Mouse (Mus musculus): ENCODE results near the gene Ttc27. TPM values are rescaled to one million over a fixed set of nuclear protein-coding genes. Genes with fewer than 3 reads are reported as not detected.
"Not testable (repeated sequence)": the region's sequence is repeated elsewhere in the genome, so short reads cannot be mapped to it uniquely, and the experiment has no call there.

Ttc27 gene
- polyA plus RNA-seq, 2 experiments, result 8.3 to 13.5 TPM

DNA sequence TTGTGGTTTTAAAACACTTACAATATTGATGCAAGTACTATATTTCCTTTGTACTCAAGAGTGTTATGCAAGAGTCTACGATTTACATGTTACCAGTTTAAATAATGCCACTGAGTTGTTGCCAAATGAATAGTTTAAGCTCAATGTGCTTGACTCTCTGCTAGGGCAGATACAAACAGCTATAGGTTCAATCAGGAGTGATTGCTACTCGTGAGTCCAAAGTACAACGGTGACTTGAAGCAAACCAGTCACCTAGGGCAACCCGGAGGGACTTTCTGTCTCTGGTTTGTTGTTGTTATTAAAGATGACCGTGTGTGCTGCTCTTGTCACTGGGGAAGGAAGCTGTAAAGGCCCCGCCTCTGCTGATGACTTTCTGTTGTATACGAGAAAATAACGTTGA, 39.5 kb upstream of the Ttc27 start:
- ATAC-seq (ENCODE audit: insufficient read depth), result no peak
- Histone ChIP-seq H3K4me1 (replicated peaks; ENCODE audit: control insufficient read depth in 2 of 2, insufficient read depth in 2 of 2, low read length in 1 of 2) (no peaks in the 10 kb centered on the region), H3K4me2 (ENCODE audit: low read depth) (no peak overlapping the region), H3K9ac (replicated peaks) (no peak overlapping the region), H3K27me3 (ENCODE audit: control insufficient read depth, insufficient read depth, low read length) (no peaks in the 10 kb centered on the region), H3K27ac (no peak overlapping the region), H3K4me3 (ENCODE audit: insufficient read depth in 1 of 2, low read depth in 2 of 2, low read length in 2 of 2) (no peak overlapping the region), H3K9me3 (ENCODE audit: control insufficient read depth, low read length) (no peaks in the 10 kb centered on the region), H3K36me3 (replicated peaks; ENCODE audit: control insufficient read depth, insufficient read depth, low read depth) (peaks cover 7% of the 10 kb centered on the region)
- TF ChIP-seq CTCF (IDR thresholded peaks at IDR 0.05; ENCODE audit: low read depth) (no peak), EP300 (IDR thresholded peaks at IDR 0.05; ENCODE audit: low read depth) (no peak)
- no peak for DNase-seq (ENCODE audit: low read depth in 3 of 3, low spot score in 3 of 3)
- WGBS (ENCODE audit: insufficient replicate concordance), result 84% methylated on average over 8 of the region's 8 CpGs

DNA sequence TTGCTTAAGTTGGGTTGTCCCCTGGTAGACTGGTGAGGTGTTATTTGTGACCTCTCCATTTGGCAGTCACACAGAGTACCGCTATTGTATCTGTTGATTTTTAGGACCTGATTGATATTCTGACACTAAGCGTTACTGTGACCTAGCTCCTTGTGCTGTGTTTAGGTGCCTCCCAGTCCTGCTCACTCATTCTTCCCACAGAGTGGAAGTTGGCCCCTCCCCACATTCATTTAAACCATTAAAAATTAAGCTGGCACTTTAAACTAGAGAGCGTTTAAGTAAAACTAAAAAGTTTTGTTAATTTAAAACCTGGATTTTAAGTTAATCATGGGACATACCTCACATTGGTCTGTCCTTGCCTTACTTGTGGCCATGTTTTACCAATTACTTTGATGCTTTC, 32.6 kb upstream of the Ttc27 start:
- WGBS (ENCODE audit: insufficient replicate concordance), result 85% methylated on average over 3 of the region's 3 CpGs
- no peak for DNase-seq (ENCODE audit: low read depth in 3 of 3, low spot score in 3 of 3)
- Histone ChIP-seq H3K9ac (replicated peaks) (no peak overlapping the region), H3K4me1 (replicated peaks; ENCODE audit: control insufficient read depth in 2 of 2, insufficient read depth in 2 of 2, low read length in 1 of 2) (no peaks in the 10 kb centered on the region), H3K36me3 (replicated peaks; ENCODE audit: control insufficient read depth, insufficient read depth, low read depth) (peaks cover 7% of the 10 kb centered on the region), H3K9me3 (ENCODE audit: control insufficient read depth, low read length) (no peaks in the 10 kb centered on the region), H3K27me3 (ENCODE audit: control insufficient read depth, insufficient read depth, low read length) (no peaks in the 10 kb centered on the region), H3K27ac (no peak overlapping the region), H3K4me3 (ENCODE audit: insufficient read depth in 1 of 2, low read depth in 2 of 2, low read length in 2 of 2) (no peak overlapping the region), H3K4me2 (ENCODE audit: low read depth) (no peak overlapping the region)
- no peak for TF ChIP-seq CTCF (IDR thresholded peaks at IDR 0.05; ENCODE audit: low read depth)
- TF ChIP-seq EP300 (IDR thresholded peaks at IDR 0.05; ENCODE audit: low read depth), result no peak
- no peak for ATAC-seq (ENCODE audit: insufficient read depth)

DNA sequence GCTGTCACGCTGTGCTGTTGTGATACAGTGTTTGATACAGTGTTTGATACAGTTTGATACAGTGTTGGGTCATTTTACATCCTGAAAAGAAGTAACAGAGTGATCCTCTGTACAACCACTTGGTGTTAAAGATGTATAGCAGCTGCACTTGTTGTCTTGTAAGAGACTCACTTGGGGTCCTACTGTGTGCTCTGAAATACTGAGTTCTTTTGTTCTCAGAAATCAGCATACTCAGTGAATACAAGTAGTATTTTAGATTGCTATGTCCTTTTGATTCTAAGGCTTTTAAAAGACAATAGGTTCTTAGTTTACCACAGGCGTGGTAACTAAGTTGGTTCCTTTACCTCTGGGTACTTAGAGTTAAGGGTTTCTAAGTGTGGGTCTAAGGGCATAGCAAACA, 29.0 kb upstream of the Ttc27 start:
- Histone ChIP-seq H3K9ac (replicated peaks) (no peak overlapping the region), H3K4me2 (ENCODE audit: low read depth) (no peak overlapping the region), H3K4me1 (replicated peaks; ENCODE audit: control insufficient read depth in 2 of 2, insufficient read depth in 2 of 2, low read length in 1 of 2) (no peaks in the 10 kb centered on the region), H3K4me3 (ENCODE audit: insufficient read depth in 1 of 2, low read depth in 2 of 2, low read length in 2 of 2) (no peak overlapping the region), H3K27ac (no peak overlapping the region), H3K9me3 (ENCODE audit: control insufficient read depth, low read length) (no peaks in the 10 kb centered on the region), H3K27me3 (ENCODE audit: control insufficient read depth, insufficient read depth, low read length) (no peaks in the 10 kb centered on the region), H3K36me3 (replicated peaks; ENCODE audit: control insufficient read depth, insufficient read depth, low read depth) (peaks cover 36% of the 10 kb centered on the region)
- WGBS (ENCODE audit: insufficient replicate concordance), result 85% methylated on average over 2 of the region's 2 CpGs
- DNase-seq (ENCODE audit: low read depth in 3 of 3, low spot score in 3 of 3) (no peak), ATAC-seq (ENCODE audit: insufficient read depth) (no peak)
- no peak for TF ChIP-seq CTCF (IDR thresholded peaks at IDR 0.05; ENCODE audit: low read depth)
- no peak for TF ChIP-seq EP300 (IDR thresholded peaks at IDR 0.05; ENCODE audit: low read depth)

DNA sequence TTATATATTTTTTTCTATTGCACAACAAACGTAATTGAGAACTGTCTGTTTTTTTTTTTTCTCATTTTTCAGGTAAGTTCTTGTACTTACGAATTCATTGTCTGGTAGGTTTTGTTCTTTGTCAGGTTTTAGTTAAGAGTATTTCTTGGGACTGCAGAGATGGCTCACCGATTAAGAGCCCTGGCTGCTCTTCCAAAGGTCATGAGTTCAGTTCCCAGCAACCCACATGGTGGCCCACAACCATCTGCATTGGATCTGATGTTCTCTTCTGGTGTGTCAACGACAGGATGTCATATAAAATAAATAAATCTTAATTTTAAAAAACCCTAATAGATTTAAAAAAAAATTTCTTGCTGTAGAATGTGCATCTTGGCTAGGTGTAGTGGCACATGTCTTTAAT, 28.1 kb upstream of the Ttc27 start:
- DNase-seq (ENCODE audit: low read depth in 3 of 3, low spot score in 3 of 3) (no peak), ATAC-seq (ENCODE audit: insufficient read depth) (no peak)
- 79% methylated on average over 4 of the region's 4 CpGs for WGBS (ENCODE audit: insufficient replicate concordance)

DNA sequence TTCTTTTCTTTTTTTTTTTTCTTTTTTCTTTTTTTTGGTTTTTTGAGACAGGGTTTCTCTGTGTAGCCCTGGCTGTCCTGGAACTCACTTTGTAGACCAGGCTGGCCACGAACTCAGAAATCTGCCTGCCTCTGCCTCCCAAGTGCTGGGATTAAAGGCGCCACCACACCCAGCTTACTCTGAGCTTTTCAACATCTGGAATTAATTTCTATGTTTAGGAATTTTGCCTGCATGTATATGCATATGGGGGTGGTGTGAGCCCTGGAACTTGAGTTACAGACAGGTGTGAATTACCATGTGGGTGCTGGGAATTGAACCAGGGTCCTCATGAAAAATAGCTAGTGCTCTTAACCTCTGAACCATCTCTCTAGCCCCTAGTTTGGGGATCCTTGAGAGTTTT, 15.9 kb upstream of the Ttc27 start:
- H3K36me3 ChIP-seq (replicated peaks; ENCODE audit: control insufficient read depth, insufficient read depth, low read depth), result peaks cover 32% of the 10 kb centered on the region
- H3K27me3 ChIP-seq (ENCODE audit: control insufficient read depth, insufficient read depth, low read length); H3K4me2 ChIP-seq (ENCODE audit: low read depth); H3K9me3 ChIP-seq (ENCODE audit: control insufficient read depth, low read length); H3K9ac ChIP-seq (replicated peaks); H3K4me1 ChIP-seq (replicated peaks; ENCODE audit: control insufficient read depth in 2 of 2, insufficient read depth in 2 of 2, low read length in 1 of 2); ATAC-seq (ENCODE audit: insufficient read depth); H3K4me3 ChIP-seq (ENCODE audit: insufficient read depth in 1 of 2, low read depth in 2 of 2, low read length in 2 of 2); H3K27ac ChIP-seq; DNase-seq (ENCODE audit: low read depth in 3 of 3, low spot score in 3 of 3): not testable (repeated sequence)
- 78% methylated on average over 2 of the region's 2 CpGs for WGBS (ENCODE audit: insufficient replicate concordance)

More for the DNA sequence above, 28.1 kb upstream of the Ttc27 start:
- Histone ChIP-seq H3K36me3 (replicated peaks; ENCODE audit: control insufficient read depth, insufficient read depth, low read depth) (peaks cover 36% of the 10 kb centered on the region), H3K27me3 (ENCODE audit: control insufficient read depth, insufficient read depth, low read length) (no peaks in the 10 kb centered on the region), H3K4me2 (ENCODE audit: low read depth) (no peak overlapping the region), H3K9ac (replicated peaks) (no peak overlapping the region), H3K27ac (no peak overlapping the region), H3K4me3 (ENCODE audit: insufficient read depth in 1 of 2, low read depth in 2 of 2, low read length in 2 of 2) (no peak overlapping the region), H3K9me3 (ENCODE audit: control insufficient read depth, low read length) (no peaks in the 10 kb centered on the region), H3K4me1 (replicated peaks; ENCODE audit: control insufficient read depth in 2 of 2, insufficient read depth in 2 of 2, low read length in 1 of 2) (no peaks in the 10 kb centered on the region)
- TF ChIP-seq CTCF (IDR thresholded peaks at IDR 0.05; ENCODE audit: low read depth) (no peak), EP300 (IDR thresholded peaks at IDR 0.05; ENCODE audit: low read depth) (no peak)

Measured in liver, embryonic 14.5 days (tissue).